Mouse (Mus musculus) limb, embryonic 13.5 days (tissue): ENCODE data around the gene Guca2b. TPM values are rescaled to one million over a fixed set of nuclear protein-coding genes. Genes with fewer than 3 reads are reported as not detected.

Experiments
- ATAC-seq: fragments of 200-750 bp; cut with Nextera tagmentation; 2 replicates; pipeline ENCODE4 v1.8.0; 2017; ENCODE audit warnings: low read depth, moderate number of reproducible peaks, moderate TSS enrichment; ENCODE audit not compliant: low FRiP score
- H3K27ac ChIP-seq: fragments of 300-500 bp; sonication (generic); 2 replicates; pipeline ENCODE4 v1.5.1; 2015; ENCODE audit warnings: inconsistent platforms, mild to moderate bottlenecking, moderate library complexity
- H3K27me3 ChIP-seq: fragments of 300-500 bp; sonication (generic); 2 replicates; pipeline ENCODE4 v1.6.1; 2015; ENCODE audit warnings: mild to moderate bottlenecking, inconsistent platforms
- H3K36me3 ChIP-seq: fragments of 300-500 bp; sonication (generic); 2 replicates; pipeline ENCODE4 v1.6.1; 2015; ENCODE audit warnings: inconsistent platforms, mild to moderate bottlenecking, moderate library complexity
- H3K4me1 ChIP-seq: fragments of 300-500 bp; sonication (generic); 2 replicates; pipeline ENCODE4 v1.6.1; 2015; ENCODE audit warnings: inconsistent platforms
- H3K4me2 ChIP-seq: fragments of 300-500 bp; sonication (generic); replicated peaks from 2 replicates; pipeline ENCODE4 v1.6.1; 2015; ENCODE audit warnings: inconsistent platforms, mild to moderate bottlenecking, moderate library complexity
- H3K4me3 ChIP-seq: fragments of 300-500 bp; sonication (generic); 2 replicates; pipeline ENCODE4 v1.5.1; 2015; ENCODE audit warnings: moderate library complexity, mild to moderate bottlenecking, inconsistent platforms
- H3K9ac ChIP-seq: fragments of 300-500 bp; sonication (generic); 2 replicates; pipeline ENCODE4 v1.6.1; 2015; ENCODE audit warnings: mild to moderate bottlenecking, inconsistent platforms
- H3K9me3 ChIP-seq: fragments of 300-500 bp; sonication (generic); 2 replicates; pipeline ENCODE4 v1.6.1; 2016; ENCODE audit warnings: inconsistent platforms
- WGBS: fragments of 180-500 bp; shearing (Covaris S2); methylation state at CpG from one replicate; pipeline ENCODE4 v1.1.7; 2015; 5-methylcytosine and 5-hydroxymethylcytosine counted together
- polyA plus RNA-seq: library from polyadenylated mRNA; unstranded; fragments of >200 nt; fragmentation: Nextera tagmentation; extraction: Ambion mirVana; gene quantifications from 2 replicates; pipeline ENCODE4 v1.2.1, GENCODE M21; 2015

The Guca2b gene
- polyA plus RNA-seq, 1 experiment from 2014 or later, result not detected

DNA sequence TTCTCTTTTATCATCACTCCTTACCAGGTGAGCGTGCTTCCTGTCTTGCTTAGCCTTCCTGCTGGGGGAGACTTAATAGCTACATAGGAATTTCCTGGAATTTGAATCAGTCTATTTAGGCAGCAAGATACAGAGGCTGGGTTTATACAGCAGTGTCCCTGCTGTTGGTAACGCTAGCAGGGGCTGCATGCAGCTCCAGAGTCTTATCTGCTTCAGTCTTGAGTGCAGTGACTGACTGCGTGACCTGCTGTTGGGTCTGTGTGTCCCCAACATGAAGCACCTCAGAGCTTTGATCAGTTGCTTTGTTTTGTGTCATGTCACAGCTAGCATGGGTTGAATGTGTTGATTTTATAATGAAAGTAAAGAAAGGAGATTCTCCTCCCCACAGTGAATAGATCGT lies 31.4 kb downstream of the Guca2b start:
- 84% methylated on average over 4 of the region's 4 CpGs for WGBS

GRCm38 (mm10) chr4:119626876-119627275 lies 31.9 kb downstream of the Guca2b start:
- no peaks in the 10 kb centered on the region for H3K9me3 ChIP-seq
- 89% methylated on average over 3 of the region's 3 CpGs for WGBS
- no peak overlapping the region for H3K9ac ChIP-seq
- peaks cover 73% of the 10 kb centered on the region for H3K36me3 ChIP-seq
- H3K4me3 ChIP-seq, result no peak overlapping the region
- no peak for ATAC-seq
- no peak overlapping the region for H3K27ac ChIP-seq
- H3K27me3 ChIP-seq, result no peaks in the 10 kb centered on the region
- no peak overlapping the region for H3K4me2 ChIP-seq
- no peaks in the 10 kb centered on the region for H3K4me1 ChIP-seq

More for the DNA sequence above, 31.4 kb downstream of the Guca2b start:
- H3K27me3 ChIP-seq, result no peaks in the 10 kb centered on the region
- no peak overlapping the region for H3K4me3 ChIP-seq
- H3K36me3 ChIP-seq, result peaks cover 70% of the 10 kb centered on the region
- no peak overlapping the region for H3K9ac ChIP-seq
- ATAC-seq, result no peak
- H3K4me1 ChIP-seq, result no peaks in the 10 kb centered on the region
- no peak overlapping the region for H3K4me2 ChIP-seq
- no peak overlapping the region for H3K27ac ChIP-seq
- no peaks in the 10 kb centered on the region for H3K9me3 ChIP-seq

- peaks cover 77% of the 10 kb centered on the region for H3K36me3 ChIP-seq
- H3K27me3 ChIP-seq, result no peaks in the 10 kb centered on the region
- no peak overlapping the region for H3K4me3 ChIP-seq
- no peaks in the 10 kb centered on the region for H3K9me3 ChIP-seq
- ATAC-seq, result no peak
- no peak overlapping the region for H3K27ac ChIP-seq
- H3K9ac ChIP-seq, result no peak overlapping the region
- no peak overlapping the region for H3K4me2 ChIP-seq
- no peaks in the 10 kb centered on the region for H3K4me1 ChIP-seq
- WGBS, result 84% methylated on average over 7 of the region's 7 CpGs
These were observed 32.6 kb downstream of the Guca2b start for GRCm38 (mm10) chr4:119626081-119626645.

- no peak overlapping the region for H3K27ac ChIP-seq
- no peak overlapping the region for H3K4me2 ChIP-seq
- no peaks in the 10 kb centered on the region for H3K27me3 ChIP-seq
- peaks cover 11% of the 10 kb centered on the region for H3K4me1 ChIP-seq
- H3K36me3 ChIP-seq, result peaks cover 9% of the 10 kb centered on the region
- H3K4me3 ChIP-seq, result no peak overlapping the region
- no peak overlapping the region for H3K9ac ChIP-seq
- H3K9me3 ChIP-seq, result no peaks in the 10 kb centered on the region
- no peak for ATAC-seq
- WGBS, result 80% methylated on average over 4 of the region's 4 CpGs
These were observed 44.0 kb downstream of the Guca2b start for GRCm38 (mm10) chr4:119614724-119615123.

DNA sequence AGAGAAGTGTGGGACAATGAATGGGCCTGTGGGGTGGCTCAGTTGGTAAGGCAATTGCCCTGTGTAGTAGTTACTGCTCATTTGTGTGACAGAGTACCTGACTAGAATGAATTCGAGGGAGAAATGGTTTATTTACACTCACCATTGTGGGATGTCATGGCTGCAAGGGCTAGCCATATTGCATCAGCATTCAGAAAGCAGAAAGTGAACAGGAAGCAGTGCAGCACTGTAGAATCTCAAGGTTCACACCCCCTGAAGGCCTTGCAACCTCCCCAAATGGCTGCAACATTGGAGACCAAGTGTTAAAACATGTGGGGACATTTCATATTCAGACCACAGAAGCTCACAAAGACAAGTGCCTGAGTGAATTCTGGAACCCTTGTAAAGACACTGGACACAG lies 44.7 kb downstream of the Guca2b start:
- Histone ChIP-seq H3K27me3 (no peaks in the 10 kb centered on the region), H3K4me2 (no peak overlapping the region), H3K9me3 (no peaks in the 10 kb centered on the region), H3K4me3 (no peak overlapping the region), H3K4me1 (peaks cover 9% of the 10 kb centered on the region), H3K9ac (no peak overlapping the region), H3K36me3 (0 out of 2 replicates have a peak, but pooled peaks cover 5% of the 10 kb centered on the region), H3K27ac (no peak overlapping the region)
- no peak for ATAC-seq
- WGBS, result 77% methylated on average over 1 of the region's 1 CpGs

DNA sequence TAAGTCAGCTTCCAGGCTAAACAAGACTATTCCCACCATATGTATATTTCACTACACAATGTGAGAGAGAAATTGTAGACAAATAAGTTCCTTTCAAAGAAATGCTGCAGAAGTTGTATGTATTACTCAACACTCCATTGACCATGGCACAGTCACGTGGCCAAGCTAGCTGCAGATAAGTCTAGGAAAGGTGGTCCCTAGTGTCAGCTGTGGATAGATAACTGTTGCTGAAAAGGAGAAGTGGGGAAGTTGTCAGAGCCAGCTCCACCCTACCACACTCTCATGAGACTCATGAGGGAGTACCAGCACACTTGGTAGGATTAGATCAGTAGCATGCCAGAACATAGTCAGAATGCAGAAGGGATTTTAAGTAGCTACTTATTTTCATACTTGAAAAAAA lies 49.3 kb downstream of the Guca2b start:
- no peak overlapping the region for H3K4me3 ChIP-seq
- H3K9me3 ChIP-seq, result no peaks in the 10 kb centered on the region; the same call in 1 of the 2 replicates
- no peak overlapping the region for H3K9ac ChIP-seq
- no peak for ATAC-seq
- H3K27me3 ChIP-seq, result no peaks in the 10 kb centered on the region
- WGBS, result 96% methylated on average over 1 of the region's 1 CpGs
- no peak overlapping the region for H3K27ac ChIP-seq
- no peaks in the 10 kb centered on the region for H3K4me1 ChIP-seq
- peaks cover 25% of the 10 kb centered on the region for H3K36me3 ChIP-seq
- H3K4me2 ChIP-seq, result no peak overlapping the region

Other genes starting within 250 kb of the Guca2b start
- gene Ccdc30, start 243.4 kb downstream of the Guca2b start, polyA plus RNA-seq, result 6.6 and 7.5 TPM in 2 replicates
- gene Ppcs, start 236.5 kb downstream of the Guca2b start, polyA plus RNA-seq, result 29.3 and 33.0 TPM in 2 replicates
- gene Zmynd12, start 236.1 kb downstream of the Guca2b start, polyA plus RNA-seq, result 0.19 and 0.34 TPM in 2 replicates
- 0.96 and 1.2 TPM in 2 replicates for gene Rimkla, start 166.3 kb downstream of the Guca2b start, polyA plus RNA-seq
- 25.1 and 26.9 TPM in 2 replicates for gene Foxj3, start 122.0 kb downstream of the Guca2b start, polyA plus RNA-seq
- 4.9 and 5.8 TPM in 2 replicates for gene Frg2f1, start 119.4 kb downstream of the Guca2b start, polyA plus RNA-seq
- gene Guca2a, start 21.2 kb downstream of the Guca2b start, polyA plus RNA-seq, result not detected in 2 replicates
- gene Hivep3, start 74.8 kb upstream of the Guca2b start, polyA plus RNA-seq, result 2.1 and 2.4 TPM in 2 replicates